ENCODE assay signal across 11 mouse cellular contexts in genomic region chr1:170646606-170647287, GRCm38 (mm10). TPM values are rescaled to one million over a fixed set of nuclear protein-coding genes. Genes with fewer than 3 reads are reported as not detected.
DNase-seq lines count a peak whose midpoint lies in the region; ATAC-seq and TF ChIP-seq lines count a peak whose summit lies in the region.
"Had no signal": no experiment of that assay in that cellular context is flagged by ENCODE, and none has a peak within 500 bp of the region (broad histone marks: within the 10 kb centered on the region; RNA-seq: fewer than 3 reads in every experiment).

No protein-coding gene starts in this region.

- no peak for TF ChIP-seq POLR2A in myocyte (IDR thresholded peaks at IDR 0.05; ENCODE audit: insufficient read length, low read depth)

- no peaks in the 10 kb centered on the region; the same call in 1 of the 2 replicates for H3K27me3 ChIP-seq in kidney, postnatal 0 days (ENCODE audit: insufficient read depth, low read length)
- no peaks in the 10 kb centered on the region for H3K27me3 ChIP-seq in embryonic facial prominence, embryonic 15.5 days
- peaks cover 9% of the 10 kb centered on the region for H3K27me3 ChIP-seq in hindbrain, embryonic 12.5 days
- no peaks in the 10 kb centered on the region for H3K27me3 ChIP-seq in myocyte (ENCODE audit: control insufficient read depth, insufficient read depth, insufficient read length)
- H3K27me3 ChIP-seq in kidney, embryonic 14.5 days (ENCODE audit: control insufficient read depth, insufficient read depth, low read length): peaks cover 4% of the 10 kb centered on the region; the same call in 1 of the 2 replicates

- no peak for ATAC-seq in kidney, postnatal 0 days (replicated peaks; ENCODE audit: low FRiP score, low read depth)
- no peak for ATAC-seq in embryonic facial prominence, embryonic 15.5 days (ENCODE audit: insufficient number of reproducible peaks, low FRiP score, low TSS enrichment, low read depth)
- ATAC-seq in hindbrain, embryonic 12.5 days (ENCODE audit: low FRiP score): no peak
- ATAC-seq in kidney, embryonic 14.5 days (ENCODE audit: low FRiP score, low TSS enrichment): no peak

- no peak overlapping the region for H3K4me3 ChIP-seq in kidney, postnatal 0 days (replicated peaks; ENCODE audit: low read depth, low read length)
- H3K4me3 ChIP-seq in embryonic facial prominence, embryonic 15.5 days (replicated peaks): peak overlapping the region; percentile 57; the same call in 1 of the 2 replicates
- no peak overlapping the region for H3K4me3 ChIP-seq in hindbrain, embryonic 12.5 days
- peak overlapping the region; percentile 55 for H3K4me3 ChIP-seq in myocyte
- H3K4me3 ChIP-seq in kidney, embryonic 14.5 days (ENCODE audit: low read length): no peak overlapping the region; the same call in 1 of the 2 replicates

- H3K9me3 ChIP-seq in kidney, postnatal 0 days (replicated peaks; ENCODE audit: low read length): no peaks in the 10 kb centered on the region
- H3K9me3 ChIP-seq in embryonic facial prominence, embryonic 15.5 days (replicated peaks): no peaks in the 10 kb centered on the region
- H3K9me3 ChIP-seq in hindbrain, embryonic 12.5 days (replicated peaks): no peaks in the 10 kb centered on the region
- H3K9me3 ChIP-seq in kidney, embryonic 14.5 days (ENCODE audit: control insufficient read depth, low read length): no peaks in the 10 kb centered on the region
- H3K9me3 ChIP-seq: G1E had no signal

- peaks cover 27% of the 10 kb centered on the region for H3K79me2 ChIP-seq in myocyte (ENCODE audit: control insufficient read depth, insufficient read depth)

- no peak for DNase-seq in kidney, postnatal 0 days (ENCODE audit: low spot score)
- DNase-seq in kidney, postnatal 25 days: no peak
- no peak for DNase-seq in adrenal gland, adult 8-10 months
- DNase-seq: cerebellum, adult 9-11 months; kidney, postnatal 10 days had no signal

- H3K27ac ChIP-seq in kidney, postnatal 0 days: no peak overlapping the region
- peak overlapping the region; percentile 45; the same call in 1 of the 2 replicates for H3K27ac ChIP-seq in embryonic facial prominence, embryonic 15.5 days (replicated peaks)
- H3K27ac ChIP-seq in hindbrain, embryonic 12.5 days: no peak overlapping the region
- no peak overlapping the region for H3K27ac ChIP-seq in kidney, embryonic 14.5 days (ENCODE audit: low read depth, low read length)

- H3ac ChIP-seq in myocyte (ENCODE audit: control insufficient read depth, insufficient read length): no peak overlapping the region

- peaks cover 7% of the 10 kb centered on the region; the same call in 1 of the 2 replicates for H3K4me1 ChIP-seq in kidney, postnatal 0 days (replicated peaks; ENCODE audit: insufficient read depth, low read length)
- H3K4me1 ChIP-seq in embryonic facial prominence, embryonic 15.5 days: peaks cover 25% of the 10 kb centered on the region; the same call in 1 of the 2 replicates
- H3K4me1 ChIP-seq in hindbrain, embryonic 12.5 days: peaks cover 19% of the 10 kb centered on the region
- no peaks in the 10 kb centered on the region for H3K4me1 ChIP-seq in kidney, embryonic 14.5 days (ENCODE audit: control insufficient read depth, insufficient read depth, low read length)

- TF ChIP-seq CTCF in kidney, postnatal 0 days (IDR thresholded peaks at IDR 0.05; ENCODE audit: low read depth): no peak

- peak overlapping the region; percentile 2; the same call in 1 of the 2 replicates for H3K4me2 ChIP-seq in kidney, postnatal 0 days (ENCODE audit: low read length)
- peak overlapping the region; percentile 89 for H3K4me2 ChIP-seq in embryonic facial prominence, embryonic 15.5 days (replicated peaks)
- H3K4me2 ChIP-seq in hindbrain, embryonic 12.5 days (replicated peaks): 0 out of 2 replicates have a peak overlapping the region, but pooled peaks have one; percentile 79
- peak overlapping the region; percentile 87 for H3K4me2 ChIP-seq in myocyte (ENCODE audit: low read depth)
- H3K4me2 ChIP-seq in kidney, embryonic 14.5 days (replicated peaks; ENCODE audit: low read depth, low read length): no peak overlapping the region; the same call in 1 of the 2 replicates

- no peak overlapping the region for H3K9ac ChIP-seq in kidney, postnatal 0 days (ENCODE audit: low read depth, low read length)
- H3K9ac ChIP-seq in embryonic facial prominence, embryonic 15.5 days: no peak overlapping the region
- H3K9ac ChIP-seq in hindbrain, embryonic 12.5 days: no peak overlapping the region
- H3K9ac ChIP-seq in kidney, embryonic 14.5 days (ENCODE audit: low read depth, low read length): no peak overlapping the region

- H3K36me3 ChIP-seq in kidney, postnatal 0 days (ENCODE audit: insufficient read depth, low read length): no peaks in the 10 kb centered on the region
- H3K36me3 ChIP-seq in embryonic facial prominence, embryonic 15.5 days: no peaks in the 10 kb centered on the region
- H3K36me3 ChIP-seq in hindbrain, embryonic 12.5 days: 0 out of 2 replicates have a peak, but pooled peaks cover 5% of the 10 kb centered on the region
- H3K36me3 ChIP-seq in myocyte (ENCODE audit: control insufficient read depth, insufficient read depth): peaks cover 7% of the 10 kb centered on the region
- no peaks in the 10 kb centered on the region for H3K36me3 ChIP-seq in kidney, embryonic 14.5 days (ENCODE audit: control insufficient read depth, insufficient read depth, low read length)
- H3K36me3 ChIP-seq: G1E had no signal

- WGBS in kidney, postnatal 0 days: 56% methylated on average over 9 of the region's 9 CpGs
- WGBS in embryonic facial prominence, embryonic 15.5 days: 74% methylated on average over 9 of the region's 9 CpGs
- 78% methylated on average over 9 of the region's 9 CpGs for WGBS in hindbrain, embryonic 12.5 days
- 67% methylated on average over 9 of the region's 9 CpGs for WGBS in kidney, embryonic 14.5 days

TF ChIP-seq in myocyte, 11 proteins besides CTCF, POLR2A, EP300 and RAD21:
- TF ChIP-seq REST (IDR thresholded peaks at IDR 0.05; ENCODE audit: insufficient read depth, insufficient read length): no peak

RNA-seq across cellular contexts. Expression of gene Olfml2b, which starts 2.4 kb away (rescaled TPM):
- 11.6 and 11.7 TPM in 2 replicates for polyA plus RNA-seq in kidney, postnatal 0 days (2015; fragmentation: Nextera tagmentation; extraction: Ambion mirVana)
- 30.6 and 34.5 TPM in 2 replicates for polyA plus RNA-seq in embryonic facial prominence, embryonic 15.5 days (2015; fragmentation: Nextera tagmentation; extraction: Ambion mirVana)
- 8.0 and 10.4 TPM in 2 replicates for polyA plus RNA-seq in hindbrain, embryonic 12.5 days (2016; fragmentation: Nextera tagmentation; extraction: Ambion mirVana)
- 69.0 TPM for polyA plus RNA-seq in myocyte (2012; fragmentation: generic; extraction: Trizol)
- total RNA-seq in adrenal gland, adult 8-10 months (2022): 1 to 10 TPM; 3.3 to 5.9 (median 4.6) TPM
- polyA plus RNA-seq in kidney, embryonic 14.5 days (2014; fragmentation: Nextera tagmentation; extraction: Ambion mirVana): 4.2 and 6.0 TPM in 2 replicates
- total RNA-seq: monocyte, adult 5-6 weeks had no signal
- polyA plus RNA-seq: G1E had no signal

RNA-seq across cellular contexts. Expression of gene Nos1ap, which starts 57.1 kb away (rescaled TPM):
- polyA plus RNA-seq in kidney, postnatal 0 days (2015; fragmentation: Nextera tagmentation; extraction: Ambion mirVana): 16.3 and 19.5 TPM in 2 replicates
- polyA plus RNA-seq in embryonic facial prominence, embryonic 15.5 days (2015; fragmentation: Nextera tagmentation; extraction: Ambion mirVana): 10.8 and 13.1 TPM in 2 replicates
- 15.5 and 22.7 TPM in 2 replicates for polyA plus RNA-seq in hindbrain, embryonic 12.5 days (2016; fragmentation: Nextera tagmentation; extraction: Ambion mirVana)
- 0.14 TPM for polyA plus RNA-seq in myocyte (2012; fragmentation: generic; extraction: Trizol)
- 10 to 100 TPM; 19.9 to 46.9 (median 29.7) TPM for total RNA-seq in adrenal gland, adult 8-10 months (2022)
- 13.9 and 16.6 TPM in 2 replicates for polyA plus RNA-seq in kidney, embryonic 14.5 days (2014; fragmentation: Nextera tagmentation; extraction: Ambion mirVana)

Comparison
In these comparisons a context has a peak if more than half of its experiments do, and no peak if none do; other contexts are left out.
1. H3K4me3 ChIP-seq: peak in embryonic facial prominence, embryonic 15.5 days (single experiment) and myocyte (single experiment); none in kidney, postnatal 0 days (single experiment), hindbrain, embryonic 12.5 days (single experiment) and kidney, embryonic 14.5 days (single experiment).
2. RNA of gene Nos1ap, which starts 57.1 kb away (polyA plus RNA-seq): 15.5 to 22.7 TPM in hindbrain, embryonic 12.5 days, 13.9 to 16.6 TPM in kidney, embryonic 14.5 days, 16.3 to 19.5 TPM in kidney, postnatal 0 days and 10.8 to 13.1 TPM in embryonic facial prominence, embryonic 15.5 days; 0.14 TPM in myocyte (single experiment); every median in the first group is over 10 times any median in the second.